Mouse (Mus musculus): ENCODE measurements at regions not wholly inside any gene's neighbourhood (a gene's known extent, or its start where the extent isn't known, plus 50 kb on each side); places are given as distances from the start of the nearest gene placed in this dataset.
A peak's percentile ranks its signal among the peaks of the same experiment; 100 is the strongest.
"Not testable (repeated sequence)": the region's sequence is repeated elsewhere in the genome, so short reads cannot be mapped to it uniquely, and the experiment has no call there.

- DNase-seq (ENCODE audit: low spot score in 2 of 2), result not testable (repeated sequence)
These were observed 55.0 kb upstream of the Zfp990 start for GRCm38 (mm10) chr4:145455573-145455972.

GRCm38 (mm10) chr4:145448586-145448985, 62.0 kb upstream of the Zfp990 start:
- DNase-seq (ENCODE audit: low spot score in 2 of 2), result no peak

GRCm38 (mm10) chr4:145436718-145437117, 73.8 kb upstream of the Zfp990 start:
- not testable (repeated sequence) for DNase-seq (ENCODE audit: low spot score in 2 of 2)

- DNase-seq (ENCODE audit: low spot score in 2 of 2), result no peak
These were observed 76.0 kb upstream of the Zfp990 start for GRCm38 (mm10) chr4:145434519-145434918.

- DNase-seq (ENCODE audit: low spot score in 2 of 2), result peak in 1 of 2 experiments; percentile 25
These were observed 76.5 kb upstream of the Zfp990 start for GRCm38 (mm10) chr4:145434071-145434470.

GRCm38 (mm10) chr4:145433235-145433634, 77.3 kb upstream of the Zfp990 start:
- DNase-seq (ENCODE audit: low spot score in 2 of 2), result not testable (repeated sequence)

GRCm38 (mm10) chr4:145431910-145432765, 78.4 kb upstream of the Zfp990 start:
- no peak for DNase-seq (ENCODE audit: low spot score in 2 of 2)

GRCm38 (mm10) chr4:145417837-145418236, 92.7 kb upstream of the Zfp990 start:
- DNase-seq (ENCODE audit: low spot score in 2 of 2), result not testable (repeated sequence)

GRCm38 (mm10) chr4:145411141-145411540, 96.2 kb upstream of the Tnfrsf8 start:
- DNase-seq (ENCODE audit: low spot score in 2 of 2), result no peak

GRCm38 (mm10) chr4:145409796-145410475, 95.0 kb upstream of the Tnfrsf8 start:
- no peak for DNase-seq (ENCODE audit: low spot score in 2 of 2)

GRCm38 (mm10) chr4:145406050-145406449, 91.1 kb upstream of the Tnfrsf8 start:
- DNase-seq (ENCODE audit: low spot score in 2 of 2), result not testable (repeated sequence)

GRCm38 (mm10) chr4:145404230-145404629, 89.3 kb upstream of the Tnfrsf8 start:
- DNase-seq (ENCODE audit: low spot score in 2 of 2), result not testable (repeated sequence)

- DNase-seq (ENCODE audit: low spot score in 2 of 2), result not testable (repeated sequence)
These were observed 63.9 kb upstream of the Tnfrsf8 start for GRCm38 (mm10) chr4:145378876-145379275.

- not testable (repeated sequence) for DNase-seq (ENCODE audit: low spot score in 2 of 2)
These were observed 62.5 kb upstream of the Tnfrsf8 start for GRCm38 (mm10) chr4:145377306-145378067.

- no peak for DNase-seq (ENCODE audit: low spot score in 2 of 2)
These were observed 54.8 kb upstream of the Tnfrsf8 start for GRCm38 (mm10) chr4:145369753-145370152.

- no peak for DNase-seq (ENCODE audit: low spot score in 2 of 2)
These were observed 52.4 kb upstream of the Tnfrsf8 start for GRCm38 (mm10) chr4:145367274-145367822.

GRCm38 (mm10) chr4:145366301-145366700, 51.3 kb upstream of the Tnfrsf8 start:
- DNase-seq (ENCODE audit: low spot score in 2 of 2), result no peak

- DNase-seq (ENCODE audit: low spot score in 2 of 2), result not testable (repeated sequence)
These were observed 50.8 kb upstream of the Tnfrsf8 start for GRCm38 (mm10) chr4:145365793-145366192.
